Mouse (Mus musculus): ENCODE data around the gene Spata1. TPM values are rescaled to one million over a fixed set of nuclear protein-coding genes. Genes with fewer than 3 reads are reported as not detected.

The Spata1 gene
- polyA plus RNA-seq, 1 experiment from 2014 or later = 0.62 TPM

GRCm38 (mm10) chr3:146413992-146414391 lies 85.6 kb downstream of the Spata1 start:
- no peak overlapping the region for H3K4me2 ChIP-seq (ENCODE audit: low read depth, low read length)
- no peak for TF ChIP-seq EP300 (IDR thresholded peaks at IDR 0.05; ENCODE audit: low read depth)
- no peak for TF ChIP-seq CTCF (IDR thresholded peaks at IDR 0.05; ENCODE audit: low read depth)
- no peak for DNase-seq
- no peak overlapping the region for H3K27ac ChIP-seq (ENCODE audit: low read depth)
- ATAC-seq = no peak
- H3K27me3 ChIP-seq (ENCODE audit: insufficient read depth, low read length) = no peaks in the 10 kb centered on the region
- peaks cover 15% of the 10 kb centered on the region for H3K36me3 ChIP-seq (replicated peaks; ENCODE audit: insufficient read depth, low read length)
- H3K9me3 ChIP-seq (ENCODE audit: low read length) = no peaks in the 10 kb centered on the region
- H3K4me3 ChIP-seq (ENCODE audit: low read depth, low read length) = no peak overlapping the region
- H3K4me1 ChIP-seq (ENCODE audit: insufficient read depth) = peaks cover 16% of the 10 kb centered on the region
- H3K9ac ChIP-seq (replicated peaks) = no peak overlapping the region
- WGBS (ENCODE audit: insufficient replicate concordance) = 88% methylated on average over 4 of the region's 4 CpGs

GRCm38 (mm10) chr3:146413016-146413415 lies 86.5 kb downstream of the Spata1 start:
- no peak for TF ChIP-seq EP300 (IDR thresholded peaks at IDR 0.05; ENCODE audit: low read depth)
- TF ChIP-seq CTCF (IDR thresholded peaks at IDR 0.05; ENCODE audit: low read depth) = no peak
- ATAC-seq (no peak), DNase-seq (no peak)
- H3K4me2 ChIP-seq (ENCODE audit: low read depth, low read length) = no peak overlapping the region
- no peaks in the 10 kb centered on the region for H3K9me3 ChIP-seq (ENCODE audit: low read length)
- H3K27ac ChIP-seq (ENCODE audit: low read depth) = no peak overlapping the region
- H3K27me3 ChIP-seq (ENCODE audit: insufficient read depth, low read length) = no peaks in the 10 kb centered on the region
- peaks cover 19% of the 10 kb centered on the region for H3K4me1 ChIP-seq (ENCODE audit: insufficient read depth)
- no peak overlapping the region for H3K4me3 ChIP-seq (ENCODE audit: low read depth, low read length)
- H3K36me3 ChIP-seq (replicated peaks; ENCODE audit: insufficient read depth, low read length) = peaks cover 7% of the 10 kb centered on the region; the same call in 1 of the 2 replicates
- no peak overlapping the region for H3K9ac ChIP-seq (replicated peaks)
- 93% methylated on average over 13 of the region's 13 CpGs for WGBS (ENCODE audit: insufficient replicate concordance)

- no peak overlapping the region for H3K27ac ChIP-seq (ENCODE audit: low read depth)
- TF ChIP-seq CTCF (IDR thresholded peaks at IDR 0.05; ENCODE audit: low read depth) = no peak
- no peak for TF ChIP-seq EP300 (IDR thresholded peaks at IDR 0.05; ENCODE audit: low read depth)
- H3K4me3 ChIP-seq (ENCODE audit: low read depth, low read length) = no peak overlapping the region
- no peak for DNase-seq
- no peak for ATAC-seq
- H3K9ac ChIP-seq (replicated peaks) = no peak overlapping the region
- H3K36me3 ChIP-seq (replicated peaks; ENCODE audit: insufficient read depth, low read length) = peaks cover 1% of the 10 kb centered on the region; the same call in 1 of the 2 replicates
- peaks cover 21% of the 10 kb centered on the region for H3K4me1 ChIP-seq (ENCODE audit: insufficient read depth)
- H3K9me3 ChIP-seq (ENCODE audit: low read length) = no peaks in the 10 kb centered on the region
- H3K27me3 ChIP-seq (ENCODE audit: insufficient read depth, low read length) = no peaks in the 10 kb centered on the region
- 91% methylated on average over 7 of the region's 7 CpGs for WGBS (ENCODE audit: insufficient replicate concordance)
- H3K4me2 ChIP-seq (ENCODE audit: low read depth, low read length) = no peak overlapping the region
Observed at GRCm38 (mm10) chr3:146412480-146412879, 87.1 kb downstream of the Spata1 start.

- Histone ChIP-seq H3K4me3 (ENCODE audit: low read depth, low read length) (no peak overlapping the region), H3K4me2 (ENCODE audit: low read depth, low read length) (no peak overlapping the region), H3K36me3 (replicated peaks; ENCODE audit: insufficient read depth, low read length) (no peaks in the 10 kb centered on the region), H3K27me3 (ENCODE audit: insufficient read depth, low read length) (no peaks in the 10 kb centered on the region), H3K27ac (ENCODE audit: low read depth) (no peak overlapping the region), H3K9ac (replicated peaks) (no peak overlapping the region), H3K9me3 (ENCODE audit: low read length) (no peaks in the 10 kb centered on the region), H3K4me1 (ENCODE audit: insufficient read depth) (peaks cover 22% of the 10 kb centered on the region)
- ATAC-seq = no peak
- WGBS (ENCODE audit: insufficient replicate concordance) = 74% methylated on average over 2 of the region's 2 CpGs
- DNase-seq = no peak
- no peak for TF ChIP-seq CTCF (IDR thresholded peaks at IDR 0.05; ENCODE audit: low read depth)
- TF ChIP-seq EP300 (IDR thresholded peaks at IDR 0.05; ENCODE audit: low read depth) = no peak
Observed at GRCm38 (mm10) chr3:146412008-146412407, 87.5 kb downstream of the Spata1 start.

GRCm38 (mm10) chr3:146410114-146410513 lies 89.4 kb downstream of the Spata1 start:
- DNase-seq = no peak
- Histone ChIP-seq H3K4me2 (ENCODE audit: low read depth, low read length) (0 out of 2 replicates have a peak overlapping the region, but pooled peaks have one; percentile 4), H3K9ac (replicated peaks) (no peak overlapping the region; the same call in 1 of the 2 replicates), H3K36me3 (replicated peaks; ENCODE audit: insufficient read depth, low read length) (no peaks in the 10 kb centered on the region), H3K9me3 (ENCODE audit: low read length) (no peaks in the 10 kb centered on the region), H3K27ac (ENCODE audit: low read depth) (0 out of 2 replicates have a peak overlapping the region, but pooled peaks have one; percentile 18), H3K4me3 (ENCODE audit: low read depth, low read length) (no peak overlapping the region), H3K4me1 (ENCODE audit: insufficient read depth) (peaks cover 34% of the 10 kb centered on the region), H3K27me3 (ENCODE audit: insufficient read depth, low read length) (no peaks in the 10 kb centered on the region)
- no peak for TF ChIP-seq CTCF (IDR thresholded peaks at IDR 0.05; ENCODE audit: low read depth)
- no peak for TF ChIP-seq EP300 (IDR thresholded peaks at IDR 0.05; ENCODE audit: low read depth)
- peak; percentile 13; the same call in 1 of the 2 replicates for ATAC-seq
- 70% methylated on average over 7 of the region's 7 CpGs for WGBS (ENCODE audit: insufficient replicate concordance)

Other genes with a start within 250 kb of the Spata1 start
- 19.3 and 22.4 TPM in 2 replicates for gene Ssx2ip, start 95.1 kb downstream of the Spata1 start, polyA plus RNA-seq (2015; fragmentation: Nextera tagmentation; extraction: Ambion mirVana)
- gene Ctbs, start 50.0 kb downstream of the Spata1 start, polyA plus RNA-seq (2015; fragmentation: Nextera tagmentation; extraction: Ambion mirVana) = 8.3 and 9.9 TPM in 2 replicates
- gene Gng5, start 54 bp upstream of the Spata1 start, polyA plus RNA-seq (2015; fragmentation: Nextera tagmentation; extraction: Ambion mirVana) = 764 and 778 TPM in 2 replicates
- gene Rpf1, start 21.7 kb upstream of the Spata1 start, polyA plus RNA-seq (2015; fragmentation: Nextera tagmentation; extraction: Ambion mirVana) = 24.0 and 24.6 TPM in 2 replicates
- 213 and 245 TPM in 2 replicates for gene Uox, start 70.7 kb upstream of the Spata1 start, polyA plus RNA-seq (2015; fragmentation: Nextera tagmentation; extraction: Ambion mirVana)
- gene Dnase2b, start 115.8 kb upstream of the Spata1 start, polyA plus RNA-seq (2015; fragmentation: Nextera tagmentation; extraction: Ambion mirVana) = 3.9 and 4.0 TPM in 2 replicates
- not detected in 2 replicates for gene 4930503B20Rik, start 151.6 kb upstream of the Spata1 start, polyA plus RNA-seq (2015; fragmentation: Nextera tagmentation; extraction: Ambion mirVana)
- gene Samd13, start 185.8 kb upstream of the Spata1 start, polyA plus RNA-seq (2015; fragmentation: Nextera tagmentation; extraction: Ambion mirVana) = 0.11 TPM in 1 of 2 replicates, not detected in the other

All from liver, postnatal 0 days (tissue).